Mouse (Mus musculus) brain, embryonic 14.5 days (tissue): ENCODE results near the gene Cilp2.
A peak's percentile ranks its signal among the peaks of the same experiment; 100 is the strongest.

Experiments used
- CTCF ChIP-seq: fragments of 200-500 bp; IDR thresholded peaks from 2 replicates; pipeline ENCODE4 v1.5.1; 2012; ENCODE audit warnings: inconsistent platforms, mild to moderate bottlenecking, moderate library complexity, borderline replicate concordance; ENCODE audit not compliant: insufficient read depth, insufficient read length; ENCODE audit errors: extremely low read depth
- POLR2A ChIP-seq: fragments of 200-500 bp; IDR thresholded peaks from 2 replicates; pipeline ENCODE4 v1.6.1; 2012; ENCODE audit warnings: mild to moderate bottlenecking, inconsistent platforms, borderline replicate concordance; ENCODE audit not compliant: poor library complexity, insufficient read depth, insufficient read length, severe bottlenecking; ENCODE audit errors: extremely low read depth

DNA sequence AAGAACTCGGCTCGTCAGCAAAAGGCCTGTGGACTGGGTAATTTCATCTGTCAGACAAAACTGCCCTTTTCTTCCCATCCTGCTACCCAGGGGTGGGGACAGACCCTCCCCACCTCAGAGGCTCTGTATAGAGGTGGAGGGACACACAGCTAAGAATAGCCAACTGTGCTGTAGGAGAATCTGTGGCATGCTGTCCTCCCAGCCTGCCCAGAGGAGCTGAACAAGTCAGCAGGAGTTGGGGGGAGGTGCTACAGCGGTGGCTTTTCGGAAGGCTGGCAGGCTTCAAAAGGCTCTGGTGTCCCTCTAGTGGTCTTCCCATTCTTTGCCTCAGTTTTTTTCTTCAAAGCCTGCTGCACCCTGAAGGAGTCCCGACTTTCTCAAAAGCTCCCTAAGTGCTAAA is 28.3 kb upstream of the Cilp2 start:
- TF ChIP-seq CTCF = peak; percentile 51
- no peak for TF ChIP-seq POLR2A
